Mouse (Mus musculus) ovary, postnatal 10 days (tissue): ENCODE data around the gene Fosl1.

Experiments used
- DNase-seq: peaks from one replicate; pipeline ENCODE4 v3.0.0; 2022; ENCODE audit warnings: low spot score

Gene Fosl1

DNA sequence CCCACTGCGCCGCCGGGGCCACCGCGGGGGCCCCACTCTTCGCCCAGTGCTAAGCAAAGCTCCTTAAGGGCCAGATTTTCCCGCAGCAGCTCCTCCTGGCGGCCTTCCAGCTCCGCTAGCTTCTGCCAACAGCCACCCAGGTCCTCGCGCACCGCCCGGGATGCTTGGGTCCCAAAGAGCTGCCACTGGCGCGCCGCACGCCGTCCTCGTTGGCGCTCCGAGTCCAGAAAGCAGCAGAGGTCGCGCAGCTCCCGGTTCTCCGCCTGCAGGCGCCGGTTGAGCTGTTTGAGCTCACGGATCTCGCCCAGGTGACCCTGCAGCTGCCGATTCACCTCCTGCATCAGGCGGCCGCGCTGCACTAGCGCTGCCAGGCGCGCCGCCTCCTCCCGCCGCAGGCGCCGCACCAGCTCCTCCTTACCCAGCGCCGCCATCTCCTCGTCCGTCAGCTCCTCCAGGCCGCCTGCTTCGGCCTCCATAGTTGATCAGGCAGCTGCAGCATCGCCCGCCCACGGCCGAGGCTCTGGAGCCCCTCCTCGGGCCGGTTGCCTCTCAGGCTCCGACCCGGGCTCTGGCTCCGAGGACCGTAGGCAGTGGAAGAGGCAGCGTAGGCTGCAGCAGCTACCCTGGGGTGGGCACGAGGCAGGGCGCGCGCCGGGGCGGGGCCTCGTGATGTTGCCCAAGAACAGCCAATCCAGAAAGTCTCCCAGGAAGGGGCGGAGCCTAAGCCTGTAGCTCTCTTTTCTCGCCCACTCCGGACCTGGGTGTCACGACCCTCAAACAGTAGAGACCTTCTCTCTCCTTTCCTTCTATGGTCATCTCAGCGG is 9.8 kb downstream of the Fosl1 start:
- DNase-seq: peak; percentile 89

GRCm38 (mm10) chr19:5457746-5458442 is 10.5 kb downstream of the Fosl1 start, which contains the start of gene Ccdc85b:
Gene Ccdc85b (minus strand): TSS chr19:5457894.
- DNase-seq: no peak

- DNase-seq: no peak
Measured at GRCm38 (mm10) chr19:5459019-5459418, 11.7 kb downstream of the Fosl1 start.

GRCm38 (mm10) chr19:5459896-5460295 is 12.5 kb downstream of the Fosl1 start:
- no peak for DNase-seq

GRCm38 (mm10) chr19:5460465-5460911 is 13.1 kb downstream of the Fosl1 start, which contains the start of gene Fibp:
Gene Fibp (plus strand): TSS chr19:5460615.
- DNase-seq: peak; percentile 80

GRCm38 (mm10) chr19:5461411-5461810 is 14.1 kb downstream of the Fosl1 start:
- no peak for DNase-seq

GRCm38 (mm10) chr19:5463212-5463611 is 15.9 kb downstream of the Fosl1 start:
- DNase-seq: no peak

- DNase-seq: no peak
Measured at GRCm38 (mm10) chr19:5463791-5464562, 16.6 kb downstream of the Fosl1 start.

DNA sequence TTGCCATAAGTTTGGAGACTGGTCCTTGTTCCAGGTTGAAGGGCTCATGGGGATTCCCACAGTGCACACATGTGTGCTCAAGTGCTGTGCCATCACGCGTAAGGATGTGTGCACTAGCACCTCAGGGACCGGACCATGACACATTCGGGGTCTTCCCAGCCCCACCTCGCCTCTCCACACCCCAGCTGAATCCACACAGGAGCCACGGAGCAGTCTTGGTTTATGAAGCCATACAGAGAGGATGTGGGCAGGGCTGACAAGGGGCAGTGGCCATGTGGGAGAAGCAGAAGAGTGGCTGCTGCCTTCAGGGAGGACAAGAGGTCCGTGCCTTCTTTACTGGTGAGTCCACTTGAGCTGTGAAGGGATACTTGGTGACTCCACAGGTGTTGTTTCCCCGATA is 17.7 kb downstream of the Fosl1 start:
- DNase-seq: no peak

DNA sequence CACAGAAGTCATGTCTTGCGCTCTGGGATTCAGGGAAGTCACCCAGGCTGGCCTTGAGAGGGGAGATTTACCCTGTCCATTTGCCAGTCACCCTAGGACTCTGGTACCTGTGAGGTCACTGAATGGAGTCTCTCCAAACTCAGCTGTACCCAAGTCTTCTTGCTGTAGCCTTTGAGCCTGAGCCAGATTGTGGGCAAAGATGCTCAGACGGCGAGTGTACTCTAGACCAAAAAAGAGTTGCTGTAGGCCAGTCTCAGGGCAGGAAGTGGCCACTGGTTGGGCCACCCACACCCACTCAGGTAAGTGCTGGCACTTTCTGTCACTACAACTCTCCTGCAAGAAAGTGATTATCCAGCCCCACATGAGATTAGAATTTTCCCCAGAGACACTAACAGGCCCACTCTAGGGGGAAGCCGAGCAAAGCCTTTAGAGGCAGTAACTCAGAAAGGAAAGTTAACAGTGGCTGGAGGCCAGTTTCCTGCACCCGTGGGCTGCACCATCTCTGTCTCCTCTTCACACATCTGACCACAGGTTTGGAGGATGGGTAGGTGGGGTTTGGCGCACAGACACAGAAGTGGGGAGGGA is 19.7 kb downstream of the Fosl1 start:
- no peak for DNase-seq

GRCm38 (mm10) chr19:5468374-5468773 is 21.0 kb downstream of the Fosl1 start, which contains the start of gene Ctsw:
Gene Ctsw (minus strand): TSS chr19:5468507.
- no peak for DNase-seq

GRCm38 (mm10) chr19:5471846-5472245 is 24.5 kb downstream of the Fosl1 start:
- DNase-seq: no peak

DNA sequence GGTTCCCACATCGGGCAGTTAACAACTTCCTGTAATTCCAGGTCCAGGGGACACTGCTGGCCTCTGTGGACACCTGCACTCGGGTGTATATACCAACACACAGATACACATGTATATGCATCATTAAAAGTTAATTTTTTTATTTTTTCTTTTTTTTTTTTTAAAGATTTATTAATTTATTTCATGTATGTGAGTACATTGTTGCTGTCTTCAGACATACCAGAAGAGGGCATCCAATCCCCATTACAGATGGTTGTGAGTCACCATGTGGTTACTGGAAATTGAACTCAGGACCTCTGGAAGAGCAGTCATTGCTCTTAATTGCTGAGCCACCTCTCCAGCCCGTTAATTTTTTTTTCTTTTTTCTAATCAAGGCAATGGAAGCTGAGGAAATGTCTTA is 25.5 kb downstream of the Fosl1 start:
- DNase-seq: no peak

DNA sequence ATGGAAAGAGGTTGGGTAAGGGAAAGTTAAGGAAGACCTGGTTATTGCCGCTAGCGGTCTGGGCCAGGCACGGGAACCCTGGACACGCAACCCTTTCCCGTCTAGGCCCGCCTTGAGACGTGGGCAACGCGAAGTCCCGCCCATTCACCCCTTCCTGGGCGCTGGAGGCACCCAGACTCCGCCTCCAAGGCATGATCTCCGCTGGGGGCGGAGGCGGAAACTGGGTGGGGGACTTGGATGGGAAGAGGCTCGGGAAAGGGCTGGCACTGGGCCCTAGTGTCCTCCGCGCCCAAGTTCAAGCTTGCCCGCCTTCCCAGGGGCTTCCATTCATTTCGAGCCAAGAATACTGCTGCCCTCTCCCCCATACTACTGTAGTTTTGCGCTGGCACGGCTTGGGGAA is 26.4 kb downstream of the Fosl1 start, which contains the start of gene Efemp2:
Gene Efemp2, plus strand, starts transcription at position 235 of the 400 bp plus-strand sequence.
- DNase-seq: peak; percentile 49

GRCm38 (mm10) chr19:5474281-5475068 is 27.1 kb downstream of the Fosl1 start:
- no peak for DNase-seq

DNA sequence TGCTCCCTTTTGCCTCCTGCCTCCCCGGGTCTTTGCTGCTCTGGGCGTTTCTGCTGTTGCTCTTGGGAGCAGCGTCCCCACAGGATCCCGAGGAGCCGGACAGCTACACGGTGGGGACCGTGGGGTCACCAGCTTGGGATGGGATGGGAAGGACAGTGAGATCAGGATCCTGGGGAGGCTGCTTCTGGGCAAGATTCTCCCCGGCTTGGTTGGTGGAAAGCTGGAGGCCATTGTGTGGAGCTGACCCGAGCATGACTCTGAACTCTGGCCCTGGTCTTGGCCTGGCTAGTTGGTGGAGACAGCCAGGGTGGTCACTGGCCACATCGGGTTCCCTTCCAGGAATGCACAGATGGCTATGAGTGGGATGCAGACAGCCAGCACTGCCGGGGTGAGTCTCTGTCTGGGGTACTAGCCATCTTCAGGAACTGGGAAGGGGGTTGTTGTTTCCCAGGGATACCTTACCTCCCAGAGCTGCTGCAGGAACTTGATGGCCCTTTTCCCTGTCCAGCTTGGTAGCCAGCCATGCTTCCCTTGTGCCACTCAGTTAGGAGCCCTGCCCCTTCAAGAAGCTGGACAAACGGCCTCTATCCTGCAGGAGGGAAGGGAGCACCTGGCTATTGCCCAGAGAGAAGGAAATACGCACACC is 27.8 kb downstream of the Fosl1 start:
- DNase-seq: no peak

DNA sequence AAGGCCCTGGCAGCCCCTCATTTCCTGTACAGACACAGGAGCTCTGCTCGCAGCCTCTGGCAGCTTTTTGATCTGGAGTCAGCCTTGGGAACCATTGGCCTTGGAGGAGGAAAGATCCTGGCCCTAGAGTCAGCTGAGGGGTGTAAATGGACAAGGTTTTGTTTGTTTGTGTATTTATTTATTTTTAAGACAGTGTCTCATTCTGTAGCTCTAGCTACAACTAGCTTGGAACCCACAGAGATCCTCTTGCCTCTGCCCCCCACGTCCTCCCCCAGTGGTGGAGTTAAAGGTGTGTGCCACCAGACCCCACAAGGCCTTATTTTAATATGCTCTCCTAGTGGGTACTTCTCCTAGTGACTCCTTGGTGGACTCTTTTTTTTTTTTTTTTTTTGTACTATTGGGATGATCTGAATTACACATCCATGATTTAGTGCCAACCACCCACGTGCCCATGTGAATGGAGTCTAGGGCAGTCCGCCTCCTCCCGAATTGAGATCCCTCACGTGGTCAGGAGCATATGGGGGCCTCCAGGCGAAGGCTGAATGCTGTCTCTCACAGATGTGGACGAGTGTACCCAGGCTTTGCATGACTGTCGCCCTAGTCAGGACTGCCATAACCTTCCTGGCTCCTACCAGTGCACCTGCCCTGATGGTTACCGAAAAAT is 29.8 kb downstream of the Fosl1 start:
- no peak for DNase-seq

DNA sequence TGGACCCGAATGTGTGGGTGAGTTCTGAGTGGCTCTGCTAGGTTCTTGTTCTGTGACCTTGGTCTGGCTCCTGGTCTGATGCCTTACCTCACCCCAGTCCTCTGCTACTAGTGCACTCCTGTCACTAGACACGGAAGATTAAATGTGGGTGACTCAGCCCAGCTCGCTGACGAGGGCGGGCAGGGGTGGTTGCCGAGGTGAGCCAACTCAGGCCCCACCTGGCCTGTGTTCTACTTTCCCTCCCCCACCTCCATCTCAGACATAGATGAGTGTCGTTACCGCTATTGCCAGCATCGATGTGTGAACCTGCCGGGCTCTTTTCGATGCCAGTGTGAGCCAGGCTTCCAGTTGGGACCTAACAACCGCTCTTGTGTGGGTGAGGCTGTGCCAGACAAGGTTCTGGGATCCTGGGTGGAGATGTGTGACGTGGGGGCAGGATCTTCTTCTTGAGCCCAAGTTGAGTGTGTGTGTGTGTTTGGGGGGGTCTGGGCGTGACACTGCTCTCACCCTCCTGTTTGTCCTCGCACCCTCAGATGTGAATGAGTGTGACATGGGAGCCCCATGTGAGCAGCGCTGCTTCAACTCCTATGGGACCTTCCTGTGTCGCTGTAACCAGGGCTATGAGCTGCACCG is 30.4 kb downstream of the Fosl1 start:
- DNase-seq: no peak

- no peak for DNase-seq
Measured at GRCm38 (mm10) chr19:5480016-5480415, 32.7 kb downstream of the Fosl1 start.
